Mouse (Mus musculus) liver, embryonic 14 days (tissue): ENCODE data around the gene Jaml. TPM values are rescaled to one million over a fixed set of nuclear protein-coding genes. Genes with fewer than 3 reads are reported as not detected.

Experiments used
- polyA plus RNA-seq: library from polyadenylated mRNA; depleted of rRNA; stranded (reverse); fragments of >200 nt; gene quantifications from 2 replicates; pipeline ENCODE4 v1.2.3, GENCODE M21; 2012; rRNA removed

The Jaml gene
- polyA plus RNA-seq: 0.06 and 0.07 TPM in 2 replicates

DNA sequence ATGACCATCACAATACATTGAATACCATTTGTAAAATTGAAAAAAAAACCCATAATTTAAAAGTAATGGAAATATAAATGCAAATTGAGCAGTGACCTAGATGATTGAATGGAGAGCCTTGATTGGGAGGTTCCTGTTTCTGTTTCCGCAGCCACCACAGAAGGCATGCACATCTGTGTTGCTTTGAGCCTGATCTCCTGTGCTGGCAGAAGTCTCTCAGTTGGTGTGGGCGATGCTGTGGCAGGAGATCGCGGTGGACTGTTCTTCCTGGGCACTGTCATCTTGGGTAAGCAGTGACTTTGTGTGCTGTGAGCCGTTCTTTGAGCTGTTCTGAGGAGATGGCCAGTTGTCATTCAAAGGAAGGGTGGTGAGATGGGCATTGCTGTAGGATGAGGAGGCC lies at the start of gene Jaml:
TSS of gene Jaml (plus strand) at position 173 of the 400 bp plus-strand sequence.

DNA sequence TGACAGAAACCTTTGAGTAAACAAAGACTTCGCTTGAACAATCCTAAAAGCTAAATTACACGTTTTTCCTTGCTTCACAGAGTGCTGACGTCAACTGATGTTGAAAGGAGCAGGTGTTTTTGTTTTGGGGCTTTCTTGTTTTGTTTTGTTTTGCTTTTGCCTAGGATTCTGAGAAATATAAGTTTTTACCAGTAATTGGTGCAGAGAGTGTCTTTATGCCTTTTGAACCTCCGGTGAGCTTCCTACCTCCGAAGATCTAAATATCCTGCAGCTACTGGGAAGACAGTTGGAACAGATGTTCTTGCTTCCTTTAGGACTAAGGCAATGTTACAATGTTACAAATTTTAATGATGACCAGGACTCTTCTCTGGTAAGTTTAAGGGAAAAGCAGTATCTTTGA lies 39.5 kb upstream of the Jaml start, which contains the start of gene Mpzl2:
TSS of gene Mpzl2 (plus strand) at position 301 of the 400 bp plus-strand sequence.

DNA sequence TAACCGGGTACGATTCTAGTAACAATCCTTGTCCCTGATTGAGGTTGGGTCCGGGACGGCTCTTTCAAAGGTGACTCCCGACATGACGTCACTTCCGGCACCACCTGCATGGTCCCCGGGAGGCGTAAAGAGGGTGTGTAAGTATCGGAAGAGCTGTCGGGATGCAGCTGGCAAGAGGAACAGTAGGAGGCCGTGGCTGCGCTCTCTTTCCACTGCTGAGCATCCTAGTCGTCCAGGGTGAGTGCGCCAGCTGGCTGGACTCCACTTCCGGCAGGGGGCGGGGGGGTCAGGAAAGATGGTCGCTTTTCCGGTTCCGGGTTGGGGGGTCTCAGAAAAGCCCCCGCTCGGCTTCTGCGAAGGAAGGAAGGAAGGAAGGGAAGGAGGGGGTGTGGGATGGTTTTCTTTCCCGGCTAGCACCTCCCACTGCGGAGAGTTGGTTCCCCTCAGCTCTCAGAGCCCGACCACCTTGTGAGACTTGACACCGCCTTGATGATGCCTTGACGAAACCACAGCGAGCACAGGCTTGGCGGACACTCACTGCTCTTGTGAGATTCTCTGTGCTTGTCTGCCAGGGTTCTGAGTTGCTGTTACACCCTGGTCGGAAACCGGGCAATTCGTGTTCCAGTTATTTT lies 23.8 kb upstream of the Jaml start, which contains the start of gene Mpzl3:
TSS of gene Mpzl3 (plus strand) at position 105 of the 632 bp plus-strand sequence.

DNA sequence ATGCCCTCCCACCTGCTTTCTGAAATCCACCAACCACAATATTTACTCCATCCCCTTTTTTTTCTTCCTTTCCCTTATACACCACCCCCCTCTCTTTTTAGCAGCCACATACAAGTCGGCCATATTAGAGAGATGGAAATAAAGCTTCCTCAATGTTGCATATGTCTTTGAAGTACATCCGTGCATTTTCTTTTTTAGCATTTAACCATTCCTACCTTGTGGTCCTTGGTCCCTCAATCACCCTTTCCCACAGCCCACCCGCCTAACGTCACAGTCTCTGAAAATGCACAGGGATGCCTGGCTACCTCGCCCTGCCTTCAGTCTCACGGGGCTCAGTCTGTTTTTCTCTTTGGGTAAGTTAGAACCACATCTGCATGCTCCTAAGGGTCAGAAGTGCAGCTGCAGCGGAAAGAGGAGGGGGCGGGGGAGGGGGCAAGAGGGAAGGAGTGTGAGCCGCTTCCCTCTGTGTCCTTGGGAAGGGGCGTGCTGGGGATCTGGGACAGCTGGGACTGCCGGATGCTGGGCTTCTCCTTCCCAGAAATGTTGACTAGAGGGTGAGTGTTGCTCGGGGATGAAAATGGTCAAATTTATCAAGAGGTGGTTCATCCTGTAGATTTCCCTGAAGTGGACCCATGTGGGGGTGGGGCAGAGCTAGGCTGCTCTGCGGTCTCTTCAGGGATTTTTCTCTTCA lies 38.9 kb downstream of the Jaml start, which contains the start of gene Scn2b:
TSS of gene Scn2b (plus strand) at position 42 of the 691 bp plus-strand sequence.

DNA sequence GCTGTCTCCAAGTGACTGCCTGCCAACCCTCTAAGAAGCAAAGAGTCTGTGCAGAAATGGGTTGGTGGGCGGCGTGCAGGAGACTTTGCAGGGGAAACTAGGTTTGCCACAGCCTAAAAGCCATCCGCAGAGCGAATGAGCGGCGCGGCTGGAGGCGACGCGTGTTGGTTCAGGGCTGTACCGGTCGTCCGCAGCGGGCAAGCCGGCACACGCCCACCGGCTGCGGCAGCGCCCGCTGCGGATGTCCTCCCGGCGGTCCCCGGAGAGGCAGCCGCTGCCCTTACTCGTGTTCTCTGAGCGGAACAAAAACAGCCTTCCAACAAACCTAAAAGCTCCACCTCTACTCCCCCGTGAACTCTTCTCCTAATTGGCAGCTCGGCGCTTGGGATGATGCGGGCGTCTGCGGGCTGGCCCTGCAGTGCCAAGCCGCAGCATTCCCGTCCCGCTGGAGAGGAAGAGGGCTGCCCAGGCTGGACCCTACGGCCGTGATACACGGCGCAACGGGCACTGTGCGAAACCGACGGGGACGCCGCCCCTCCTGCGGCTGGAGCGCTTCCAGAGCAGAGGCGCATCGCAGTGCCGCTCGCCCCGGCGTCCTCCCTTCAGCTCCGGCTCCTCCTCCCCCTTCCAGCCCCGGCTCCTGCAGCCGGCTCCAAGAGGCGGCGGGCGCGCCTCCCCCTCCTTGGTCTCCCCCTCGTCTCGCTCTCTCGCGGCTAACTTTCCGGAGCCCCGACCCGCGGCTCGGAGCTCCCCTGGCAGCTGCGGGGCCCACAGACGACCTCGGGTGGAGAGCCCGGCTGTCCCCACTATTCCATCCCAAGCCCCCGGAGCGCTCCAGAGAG lies 59.4 kb downstream of the Jaml start, which contains the start of gene Scn4b:
TSS of gene Scn4b (plus strand) at position 205 of the 842 bp plus-strand sequence.

Other genes with a start within 250 kb of the Jaml start
- gene Kmt2a, start 197.9 kb upstream of the Jaml start, polyA plus RNA-seq: 2.0 and 3.3 TPM in 2 replicates
- gene Atp5l, start 158.4 kb upstream of the Jaml start, polyA plus RNA-seq: 404 and 423 TPM in 2 replicates
- 6.4 and 9.6 TPM in 2 replicates for gene Ube4a, start 113.6 kb upstream of the Jaml start, polyA plus RNA-seq
- 0.09 and 0.17 TPM in 2 replicates for gene Cd3g, start 98.8 kb upstream of the Jaml start, polyA plus RNA-seq
- 0.01 and 0.02 TPM in 2 replicates for gene Cd3d, start 97.4 kb upstream of the Jaml start, polyA plus RNA-seq
- not detected in 2 replicates for gene Cd3e, start 69.6 kb upstream of the Jaml start, polyA plus RNA-seq
- 4.8 and 5.3 TPM in 2 replicates for gene Mpzl2, start 39.4 kb upstream of the Jaml start, polyA plus RNA-seq
- 0.43 and 0.51 TPM in 2 replicates for gene Mpzl3, start 24.0 kb upstream of the Jaml start, polyA plus RNA-seq
- 0.14 and 0.16 TPM in 2 replicates for gene Scn2b, start 38.6 kb downstream of the Jaml start, polyA plus RNA-seq
- 0.06 and 0.07 TPM in 2 replicates for gene Scn4b, start 59.2 kb downstream of the Jaml start, polyA plus RNA-seq
- 0.02 TPM in 1 of 2 replicates, not detected in the other for gene BC049352, start 102.8 kb downstream of the Jaml start, polyA plus RNA-seq
- 0.01 and 0.05 TPM in 2 replicates for gene Tmprss4, start 124.9 kb downstream of the Jaml start, polyA plus RNA-seq
- gene Il10ra, start 190.0 kb downstream of the Jaml start, polyA plus RNA-seq: 1.2 and 1.7 TPM in 2 replicates
- gene Tmprss13, start 239.9 kb downstream of the Jaml start, polyA plus RNA-seq: 0.01 TPM in 1 of 2 replicates, not detected in the other